Mouse (Mus musculus) erythroblast, embryonic 14.5 days (primary cell): ENCODE results near the gene Hltf. TPM values are rescaled to one million over a fixed set of nuclear protein-coding genes. Genes with fewer than 3 reads are reported as not detected.
"Not testable (repeated sequence)": the region's sequence is repeated elsewhere in the genome, so short reads cannot be mapped to it uniquely, and the experiment has no call there.

Source experiments
- H3K27me3 ChIP-seq: 2 replicates; pipeline ENCODE4 v1.6.1; 2012; ENCODE audit warnings: inconsistent platforms; ENCODE audit not compliant: control insufficient read depth
- H3K36me3 ChIP-seq: 2 replicates; pipeline ENCODE4 v1.6.1; 2012; ENCODE audit warnings: mild to moderate bottlenecking, inconsistent platforms; ENCODE audit not compliant: control insufficient read depth
- H3K4me1 ChIP-seq: 2 replicates; pipeline ENCODE4 v1.6.1; 2012; ENCODE audit warnings: inconsistent platforms; ENCODE audit not compliant: control insufficient read depth
- H3K4me3 ChIP-seq: replicated peaks from 2 replicates; pipeline ENCODE3; 2012; ENCODE audit warnings: moderate library complexity, mild to moderate bottlenecking, inconsistent platforms
- H3K9me3 ChIP-seq: 2 replicates; pipeline ENCODE4 v1.6.1; 2012; ENCODE audit warnings: low read length, inconsistent platforms, mixed read lengths; ENCODE audit not compliant: control insufficient read depth
- GATA1 ChIP-seq: IDR thresholded peaks from 2 replicates; pipeline ENCODE4 v1.6.1; 2012; ENCODE audit warnings: low read length, inconsistent platforms, mixed read lengths
- TAL1 ChIP-seq: IDR thresholded peaks from 3 replicates; pipeline ENCODE4 v1.6.1; 2012; ENCODE audit warnings: low read length, inconsistent platforms, mixed read lengths
- polyA plus RNA-seq: library from polyadenylated mRNA; stranded (reverse); fragments of >175 nt; gene quantifications from 2 replicates; pipeline ENCODE4 v1.2.3, GENCODE M21; 2012

Gene Hltf
- polyA plus RNA-seq, 1 experiment = 0.17 TPM

DNA sequence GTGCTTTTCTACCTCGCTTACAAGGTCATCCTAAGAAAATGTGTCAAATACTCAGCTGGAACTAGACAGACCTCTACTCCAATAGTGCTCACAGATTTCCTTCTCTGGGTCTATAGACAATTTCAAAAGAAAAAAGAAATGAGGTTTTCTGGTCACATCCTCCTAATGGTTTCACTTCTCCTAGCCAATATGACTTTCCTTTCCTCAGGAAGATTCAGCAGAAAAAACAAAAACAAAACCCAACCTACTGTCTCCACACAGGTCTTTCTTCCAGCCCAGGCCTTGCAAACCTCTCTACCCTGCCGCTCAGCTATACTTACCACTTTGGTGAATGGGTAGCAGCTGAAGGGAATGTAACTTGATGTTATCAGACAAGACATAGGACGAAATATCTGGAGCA is 29.0 kb upstream of the Hltf start:
- peaks cover 3% of the 10 kb centered on the region for H3K4me1 ChIP-seq
- TF ChIP-seq TAL1 = no peak
- no peak for TF ChIP-seq GATA1
- H3K27me3 ChIP-seq = no peaks in the 10 kb centered on the region
- peaks cover 19% of the 10 kb centered on the region for H3K36me3 ChIP-seq
- H3K9me3 ChIP-seq = no peaks in the 10 kb centered on the region
- no peak overlapping the region for H3K4me3 ChIP-seq

DNA sequence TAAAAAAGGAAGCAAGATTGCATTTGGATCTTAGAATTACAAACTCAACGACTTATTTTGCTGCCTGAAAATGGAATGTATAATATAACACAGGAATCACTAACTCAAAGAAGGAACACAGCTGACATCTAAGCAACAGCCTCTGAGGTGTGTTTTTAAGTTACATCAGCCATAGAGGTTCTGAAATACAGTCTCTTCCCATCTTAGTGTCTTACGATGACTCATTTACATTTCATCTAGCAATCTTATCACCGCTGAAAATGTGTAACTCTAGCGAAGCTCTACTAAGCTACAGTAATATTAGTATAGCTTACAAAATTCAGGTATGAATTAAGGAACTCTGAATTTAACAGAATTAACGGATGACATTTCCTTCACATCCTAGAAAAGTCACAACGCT is 26.8 kb upstream of the Hltf start:
- TF ChIP-seq TAL1 (no peak), GATA1 (no peak)
- no peak overlapping the region for H3K4me3 ChIP-seq
- H3K9me3 ChIP-seq = no peaks in the 10 kb centered on the region
- no peaks in the 10 kb centered on the region for H3K27me3 ChIP-seq
- peaks cover 5% of the 10 kb centered on the region for H3K36me3 ChIP-seq
- peaks cover 20% of the 10 kb centered on the region for H3K4me1 ChIP-seq

DNA sequence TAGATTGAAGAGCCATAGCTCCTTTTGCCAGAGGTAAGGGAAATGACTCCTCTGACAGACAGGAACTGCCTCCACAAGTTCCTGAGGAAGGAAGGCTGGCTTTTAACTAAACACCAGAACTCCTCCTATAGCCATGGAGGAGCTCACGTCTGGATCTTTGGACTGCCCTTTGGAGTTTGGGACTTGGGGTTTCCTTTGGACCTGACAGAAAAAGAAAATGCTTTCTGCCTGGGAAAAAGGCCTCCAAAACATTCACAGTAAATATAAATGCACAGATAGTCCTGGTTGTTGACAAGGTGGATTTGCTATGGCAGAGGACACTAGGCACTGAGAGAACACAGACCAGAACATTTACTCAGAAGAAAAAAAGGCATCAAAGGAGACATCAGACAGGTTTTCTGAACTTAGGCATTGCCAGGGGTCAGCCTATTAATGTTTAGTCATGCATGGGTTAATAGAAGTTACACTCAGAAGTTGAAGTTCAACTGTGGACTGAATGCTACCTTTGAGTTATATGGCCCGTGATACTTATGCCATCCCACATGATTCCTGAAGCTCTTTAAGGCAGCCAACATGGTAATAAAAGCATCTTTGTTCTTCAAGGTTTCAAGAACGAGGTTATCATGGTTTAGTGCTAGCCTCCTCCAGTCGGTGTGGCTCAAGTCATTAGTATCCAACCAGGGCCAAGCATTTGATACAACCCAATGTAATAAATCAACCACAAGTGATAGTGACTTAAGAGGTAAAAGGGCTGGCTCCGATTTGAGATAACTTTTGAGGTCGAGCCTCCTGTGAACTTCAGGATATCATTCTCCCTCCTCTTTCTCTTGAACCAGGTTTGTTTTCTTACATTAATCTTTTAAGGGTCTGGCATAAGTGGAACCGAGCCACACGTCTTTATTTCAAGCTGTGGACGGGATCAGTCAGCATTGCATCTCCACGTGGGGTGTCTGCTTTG is 23.6 kb upstream of the Hltf start:
- Histone ChIP-seq H3K27me3 (no peaks in the 10 kb centered on the region), H3K36me3 (no peaks in the 10 kb centered on the region; the same call in 1 of the 2 replicates), H3K4me1 (peaks cover 20% of the 10 kb centered on the region), H3K4me3 (peak overlapping the region; percentile 85), H3K9me3 (no peaks in the 10 kb centered on the region)
- no peak for TF ChIP-seq GATA1
- no peak for TF ChIP-seq TAL1

GRCm38 (mm10) chr3:20034719-20035404 is 22.7 kb upstream of the Hltf start, which contains the start of gene Hps3:
TSS of gene Hps3 (minus strand) at chr3:20035315.
- Histone ChIP-seq H3K4me3 (peak within 1 kb of the TSS; percentile 85), H3K27me3 (no peaks in the 10 kb centered on the region), H3K9me3 (no peaks in the 10 kb centered on the region), H3K4me1 (peaks cover 20% of the 10 kb centered on the region), H3K36me3 (no peaks in the 10 kb centered on the region; the same call in 1 of the 2 replicates)
- TF ChIP-seq TAL1 (no peak), GATA1 (no peak)

GRCm38 (mm10) chr3:20036069-20036468 is 21.5 kb upstream of the Hltf start:
- Histone ChIP-seq H3K4me3 (no peak overlapping the region), H3K27me3 (no peaks in the 10 kb centered on the region), H3K9me3 (no peaks in the 10 kb centered on the region), H3K36me3 (no peaks in the 10 kb centered on the region), H3K4me1 (peaks cover 20% of the 10 kb centered on the region)
- no peak for TF ChIP-seq GATA1
- TF ChIP-seq TAL1 = no peak

DNA sequence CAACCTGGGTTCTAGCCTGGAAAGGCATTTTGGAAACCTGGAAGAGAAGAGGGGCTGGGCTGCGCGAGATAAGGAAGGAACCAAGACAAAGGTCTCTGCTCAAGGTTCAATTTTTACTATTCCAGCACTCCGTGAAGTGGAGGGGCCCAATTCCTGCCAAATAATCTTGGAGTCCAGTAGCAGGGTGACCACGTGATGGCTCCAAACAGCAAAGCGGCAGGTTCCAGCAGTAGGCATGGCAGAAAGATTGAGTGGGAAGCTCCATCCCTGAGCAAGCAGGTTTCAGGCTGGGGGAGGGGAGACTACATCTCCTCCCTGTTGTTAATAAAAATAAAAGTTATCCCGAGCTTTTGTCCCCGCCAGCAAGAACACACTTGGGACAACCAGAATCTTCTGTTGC is 16.1 kb upstream of the Hltf start:
- not testable (repeated sequence) for H3K9me3 ChIP-seq, H3K4me3 ChIP-seq, H3K27me3 ChIP-seq, H3K36me3 ChIP-seq, H3K4me1 ChIP-seq

GRCm38 (mm10) chr3:20044736-20045135 is 12.9 kb upstream of the Hltf start:
- not testable (repeated sequence) for H3K27me3 ChIP-seq, H3K4me3 ChIP-seq, H3K36me3 ChIP-seq, H3K4me1 ChIP-seq, H3K9me3 ChIP-seq

- Histone ChIP-seq H3K9me3 (no peaks in the 10 kb centered on the region), H3K27me3 (no peaks in the 10 kb centered on the region), H3K36me3 (peaks cover 5% of the 10 kb centered on the region), H3K4me3 (peak overlapping the region; percentile 91), H3K4me1 (peaks cover 17% of the 10 kb centered on the region)
- TF ChIP-seq TAL1 (no peak), GATA1 (no peak)
Observed at GRCm38 (mm10) chr3:20058197-20058541, 558 bp downstream of the Hltf start.

DNA sequence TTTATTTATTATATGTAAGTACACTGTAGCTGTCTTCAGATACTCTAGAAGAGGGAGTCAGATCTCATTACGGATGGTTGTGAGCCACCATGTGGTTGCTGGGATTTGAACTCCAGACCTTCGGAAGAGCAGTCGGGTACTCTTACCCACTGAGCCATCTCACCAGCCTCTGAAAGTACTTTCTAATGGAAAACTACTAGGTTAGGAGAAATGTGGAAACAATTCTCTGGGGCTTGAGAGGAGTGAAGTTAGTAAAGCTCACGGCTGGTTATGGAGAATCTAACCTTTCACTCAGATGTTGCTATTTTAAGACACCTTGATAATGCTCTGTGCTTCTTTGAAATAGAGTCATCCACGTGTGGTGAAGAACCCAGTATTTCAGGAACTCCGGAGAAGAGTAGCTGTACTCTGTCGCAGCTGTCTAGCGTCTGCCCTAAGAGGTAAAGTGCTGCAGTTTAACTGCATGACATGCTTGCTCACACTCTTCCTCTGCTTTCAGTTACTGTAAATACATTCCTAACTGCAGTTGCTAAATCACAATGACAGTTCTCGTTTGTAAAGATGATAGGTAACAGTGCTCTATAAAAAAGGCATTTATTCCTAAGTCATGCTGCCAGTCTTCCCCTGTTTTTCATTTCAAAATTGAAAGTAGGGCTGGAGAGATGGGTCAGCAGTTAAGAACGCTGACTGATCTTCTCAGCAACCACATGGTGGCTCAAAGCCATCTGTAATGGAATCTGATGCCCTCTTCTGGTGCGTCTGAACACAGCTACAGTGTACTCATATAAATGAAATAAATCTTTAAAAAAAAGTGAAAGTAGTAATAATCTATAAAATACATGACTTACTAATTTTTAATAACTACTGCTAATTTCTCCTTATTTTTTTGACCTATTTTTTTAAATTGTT is 18.8 kb downstream of the Hltf start:
- peaks cover 10% of the 10 kb centered on the region for H3K36me3 ChIP-seq
- no peaks in the 10 kb centered on the region for H3K4me1 ChIP-seq
- H3K4me3 ChIP-seq = no peak overlapping the region
- TF ChIP-seq GATA1 = no peak
- no peak for TF ChIP-seq TAL1
- no peaks in the 10 kb centered on the region for H3K27me3 ChIP-seq
- H3K9me3 ChIP-seq = no peaks in the 10 kb centered on the region
